Mouse (Mus musculus) MEL (cell line): ENCODE results near the gene Scnm1. TPM values are rescaled to one million over a fixed set of nuclear protein-coding genes. Genes with fewer than 3 reads are reported as not detected.

Source experiments
- DNase-seq: peaks from one replicate; pipeline ENCODE4 v3.0.0; 2011; ENCODE audit warnings: low read depth, low spot score
- H3K27ac ChIP-seq: 2 replicates; pipeline ENCODE4 v1.5.1; 2012; ENCODE audit warnings: low read depth, mild to moderate bottlenecking, control low read depth, low read length, moderate library complexity; ENCODE audit not compliant: control insufficient read depth
- H3K27me3 ChIP-seq, 2 experiments: fragments of 150-350 bp in 1 of 2; sonication (generic) in 1 of 2; 2 replicates each; pipeline ENCODE4 v1.6.1; 2012; ENCODE audit warnings: low read length in 2 of 2, mild to moderate bottlenecking in 2 of 2, improper control_type of control experiment in 1 of 2, moderate library complexity in 1 of 2; ENCODE audit not compliant: insufficient read depth in 2 of 2, control insufficient read depth in 1 of 2
- H3K36me3 ChIP-seq, 2 experiments: 2 replicates each; pipeline ENCODE4 v1.6.1; 2012 to 2014; ENCODE audit warnings: low read length in 2 of 2, improper control_type of control experiment in 1 of 2, inconsistent platforms in 1 of 2, mild to moderate bottlenecking in 1 of 2; ENCODE audit not compliant: insufficient read depth in 2 of 2, control insufficient read depth in 1 of 2
- H3K4me1 ChIP-seq, 2 experiments: fragments of 150-350 bp in 1 of 2; sonication (generic) in 1 of 2; 2 replicates each; pipeline ENCODE4 v1.6.1; 2012; ENCODE audit warnings: low read length in 2 of 2, improper control_type of control experiment in 1 of 2, mild to moderate bottlenecking in 1 of 2; ENCODE audit not compliant: insufficient read depth in 2 of 2, control insufficient read depth in 1 of 2
- H3K4me3 ChIP-seq, 2 experiments: fragments of 150-350 bp in 1 of 2; sonication (generic) in 1 of 2; 2 replicates each; pipeline ENCODE4 v1.5.1; 2012; ENCODE audit warnings: low read depth in 2 of 2, low read length in 2 of 2, mild to moderate bottlenecking in 2 of 2, moderate library complexity in 2 of 2, control low read depth in 1 of 2, improper control_type of control experiment in 1 of 2; ENCODE audit not compliant: control insufficient read depth in 1 of 2, insufficient read depth in 1 of 2
- H3K79me2 ChIP-seq: 2 replicates; pipeline ENCODE4 v1.6.1; 2012; ENCODE audit warnings: mild to moderate bottlenecking, low read length, moderate library complexity; ENCODE audit not compliant: control insufficient read depth, poor library complexity, insufficient read depth
- H3K9ac ChIP-seq: 2 replicates; pipeline ENCODE4 v1.6.1; 2012; ENCODE audit warnings: low read depth, mild to moderate bottlenecking, control low read depth, low read length, moderate library complexity; ENCODE audit not compliant: control insufficient read depth, poor library complexity, severe bottlenecking
- H3K9me3 ChIP-seq: fragments of 150-350 bp; sonication (generic); replicated peaks from 2 replicates; pipeline ENCODE4 v1.6.1; 2012; ENCODE audit warnings: mild to moderate bottlenecking, low read length, improper control_type of control experiment, moderate library complexity; ENCODE audit not compliant: insufficient read depth
- CHD1 ChIP-seq: IDR thresholded peaks from 2 replicates; pipeline ENCODE4 v1.6.1; 2012; ENCODE audit warnings: low read depth, mild to moderate bottlenecking, inconsistent platforms, low read length, improper control_type of control experiment
- CHD2 ChIP-seq: IDR thresholded peaks from 2 replicates; pipeline ENCODE4 v1.6.1; 2011; ENCODE audit warnings: low read length, improper control_type of control experiment
- CTCF ChIP-seq, 3 experiments: IDR thresholded peaks in 2 of 3; conservative IDR thresholded peaks in 1 of 3; 2 replicates each; pipeline ENCODE4 v1.5.1; 2011 to 2012; ENCODE audit warnings: low read length in 3 of 3, low read depth in 2 of 3, mild to moderate bottlenecking in 2 of 3, improper control_type of control experiment in 1 of 3, inconsistent platforms in 1 of 3, mixed read lengths in 1 of 3, moderate library complexity in 1 of 3; ENCODE audit not compliant: control insufficient read depth in 1 of 3, insufficient read depth in 1 of 3, poor library complexity in 1 of 3, severe bottlenecking in 1 of 3
- E2F4 ChIP-seq: IDR thresholded peaks from 2 replicates; pipeline ENCODE4 v1.6.1; 2011; ENCODE audit warnings: low read depth, low read length, improper control_type of control experiment, borderline replicate concordance
- ELF1 ChIP-seq: IDR thresholded peaks from 2 replicates; pipeline ENCODE4 v1.6.1; 2014; ENCODE audit warnings: low read depth, mild to moderate bottlenecking, inconsistent platforms, low read length, improper control_type of control experiment, moderate library complexity
- EP300 ChIP-seq, 2 experiments: IDR thresholded peaks; 2 replicates each; pipeline ENCODE4 v1.6.1; 2011; ENCODE audit warnings: improper control_type of control experiment in 2 of 2, low read length in 2 of 2, low read depth in 1 of 2, mild to moderate bottlenecking in 1 of 2
- ETS1 ChIP-seq: IDR thresholded peaks from 2 replicates; pipeline ENCODE4 v1.6.1; 2012; ENCODE audit warnings: low read depth, mild to moderate bottlenecking, inconsistent platforms, low read length, improper control_type of control experiment, moderate library complexity
- GATA1 ChIP-seq: IDR thresholded peaks from 2 replicates; pipeline ENCODE4 v1.6.1; 2011; ENCODE audit warnings: low read depth, low read length, improper control_type of control experiment
- HCFC1 ChIP-seq: IDR thresholded peaks from 2 replicates; pipeline ENCODE4 v1.6.1; 2012; ENCODE audit warnings: low read depth, mild to moderate bottlenecking, inconsistent platforms, low read length, improper control_type of control experiment, moderate library complexity
- JUND ChIP-seq: IDR thresholded peaks from 2 replicates; pipeline ENCODE4 v1.6.1; 2011; ENCODE audit warnings: low read depth, mild to moderate bottlenecking, improper control_type of control experiment, low read length
- KAT2A ChIP-seq: conservative IDR thresholded peaks from 2 replicates; pipeline ENCODE4 v1.6.1; 2012; ENCODE audit warnings: low read depth, low read length, improper control_type of control experiment, inconsistent platforms
- MAZ ChIP-seq: IDR thresholded peaks from 2 replicates; pipeline ENCODE4 v1.6.1; 2012; ENCODE audit warnings: low read depth, mild to moderate bottlenecking, inconsistent platforms, low read length, improper control_type of control experiment
- MXI1 ChIP-seq: IDR thresholded peaks from 2 replicates; pipeline ENCODE4 v1.6.1; 2011; ENCODE audit warnings: mild to moderate bottlenecking, low read depth, low read length, improper control_type of control experiment
- MYC ChIP-seq: IDR thresholded peaks from 2 replicates; pipeline ENCODE4 v1.6.1; 2011; ENCODE audit warnings: low read depth, mild to moderate bottlenecking, low read length, improper control_type of control experiment, moderate library complexity
- POLR2A ChIP-seq, 2 experiments: IDR thresholded peaks; 2 replicates each; pipeline ENCODE4 v1.6.1; 2011 to 2012; ENCODE audit warnings: low read length in 2 of 2, mild to moderate bottlenecking in 2 of 2, control low read depth in 1 of 2, improper control_type of control experiment in 1 of 2, low read depth in 1 of 2, moderate library complexity in 1 of 2; ENCODE audit not compliant: control insufficient read depth in 1 of 2, insufficient read depth in 1 of 2, poor library complexity in 1 of 2
- RAD21 ChIP-seq: IDR thresholded peaks from 2 replicates; pipeline ENCODE4 v1.6.1; 2011; ENCODE audit warnings: mild to moderate bottlenecking, low read depth, low read length, improper control_type of control experiment
- SIN3A ChIP-seq: IDR thresholded peaks from 2 replicates; pipeline ENCODE4 v1.6.1; 2012; ENCODE audit warnings: low read length, improper control_type of control experiment, inconsistent platforms
- SMC3 ChIP-seq: IDR thresholded peaks from 2 replicates; pipeline ENCODE4 v1.6.1; 2011; ENCODE audit warnings: low read depth, low read length, improper control_type of control experiment
- TAL1 ChIP-seq: IDR thresholded peaks from 2 replicates; pipeline ENCODE4 v1.6.1; 2012; ENCODE audit warnings: mild to moderate bottlenecking, inconsistent platforms, low read length, moderate library complexity, mixed read lengths
- TBP ChIP-seq: IDR thresholded peaks from 2 replicates; pipeline ENCODE4 v1.8.0; 2011; ENCODE audit warnings: low read depth, low read length, improper control_type of control experiment
- UBTF ChIP-seq: IDR thresholded peaks from 2 replicates; pipeline ENCODE4 v1.6.1; 2012; ENCODE audit warnings: low read depth, mild to moderate bottlenecking, inconsistent platforms, low read length, improper control_type of control experiment, moderate library complexity, borderline replicate concordance; ENCODE audit not compliant: insufficient read depth
- USF1 ChIP-seq: IDR thresholded peaks from 2 replicates; pipeline ENCODE4 v1.6.1; 2014; ENCODE audit warnings: low read depth, mild to moderate bottlenecking, inconsistent platforms, low read length, improper control_type of control experiment, moderate library complexity
- ZC3H11A ChIP-seq: IDR thresholded peaks from 2 replicates; pipeline ENCODE4 v1.6.1; 2012; ENCODE audit warnings: low read depth, mild to moderate bottlenecking, inconsistent platforms, low read length, improper control_type of control experiment
- ZKSCAN1 ChIP-seq: IDR thresholded peaks from 2 replicates; pipeline ENCODE4 v1.6.1; 2012; ENCODE audit warnings: low read depth, mild to moderate bottlenecking, inconsistent platforms, low read length, improper control_type of control experiment, moderate library complexity
- ZMIZ1 ChIP-seq: IDR thresholded peaks from 2 replicates; pipeline ENCODE4 v1.6.1; 2012; ENCODE audit warnings: low read depth, mild to moderate bottlenecking, inconsistent platforms, low read length, improper control_type of control experiment, moderate library complexity
- ZNF384 ChIP-seq: IDR thresholded peaks from 2 replicates; pipeline ENCODE4 v1.6.1; 2012; ENCODE audit warnings: low read depth, mild to moderate bottlenecking, inconsistent platforms, low read length, improper control_type of control experiment
- polyA plus RNA-seq, 2 experiments: library from polyadenylated mRNA; stranded (reverse) in 1 of 2; unstranded in 1 of 2; fragments of >175 nt in 1 of 2; fragments of >200 nt in 1 of 2; gene quantifications; 2 replicates each; pipeline versions ENCODE4 v1.2.1 to v1.2.4; 2012; ENCODE audit warnings: low replicate concordance in 2 of 2, low read depth in 1 of 2; ENCODE audit not compliant: insufficient read length in 2 of 2, insufficient read depth in 1 of 2, missing spikeins in 1 of 2
- total RNA-seq: library from RNA; depleted of rRNA; stranded (reverse); fragments of 300-350 nt; gene quantifications from 2 replicates; pipeline ENCODE4 v1.2.3, GENCODE M21; 2012

Scnm1 gene
- total and polyA plus RNA-seq, 3 experiments, result 93.1 to 104 TPM; not detected in 1

DNA sequence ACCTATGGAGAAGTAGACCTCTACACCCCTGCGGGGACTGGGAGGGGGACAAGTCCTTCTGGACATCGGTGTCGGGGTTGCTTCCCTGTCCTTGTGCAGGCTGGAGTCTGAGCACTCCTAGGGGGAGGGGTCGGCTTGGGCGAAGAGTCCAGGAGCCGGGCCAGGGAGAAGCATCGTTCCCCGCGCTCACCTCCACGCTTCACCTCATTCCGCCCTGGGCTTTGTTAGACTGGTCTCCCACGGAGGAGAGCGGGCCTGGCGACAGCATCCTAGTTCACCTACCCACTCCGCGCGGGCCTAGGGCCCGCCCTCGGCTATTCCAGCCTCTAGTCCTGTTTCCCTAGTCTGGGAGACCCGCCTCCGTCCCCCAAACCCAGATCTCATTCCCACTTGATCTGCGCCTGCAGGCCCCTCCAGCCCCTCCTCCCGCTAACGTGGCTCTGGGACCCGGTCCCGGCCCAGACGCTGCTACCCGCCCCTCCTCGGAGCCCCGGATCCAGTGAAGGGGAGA lies 27.3 kb upstream of the Scnm1 start:
- Histone ChIP-seq H3K79me2 (no peaks in the 10 kb centered on the region), H3K4me3 (peak overlapping the region; percentile 70 to 96), H3K9ac (peak overlapping the region; percentile 68; the same call in 1 of the 2 replicates), H3K4me1 (peaks cover 7 to 26% of the 10 kb centered on the region in 2 experiments), H3K27me3 (no peaks in the 10 kb centered on the region; a peak in 1 of 4 replicates), H3K36me3 (peaks cover 0 to 12% of the 10 kb centered on the region in 2 experiments; a peak in 2 of 4 replicates), H3K27ac (no peak overlapping the region), H3K9me3 (no peaks in the 10 kb centered on the region)
- DNase-seq, result no peak
- TF ChIP-seq ZC3H11A (no peak), ETS1 (no peak), POLR2A (IDR thresholded peaks at IDR 0.05; ENCODE audit: control insufficient read depth in 1 of 2, insufficient read depth in 1 of 2, low read depth in 1 of 2, low read length in 2 of 2, poor library complexity in 1 of 2) (no peak), EP300 (IDR thresholded peaks at IDR 0.05; ENCODE audit: low read depth in 1 of 2, low read length in 2 of 2) (no peak), UBTF (no peak), USF1 (no peak), TBP (no peak), SMC3 (no peak), TAL1 (no peak), KAT2A (no peak), CHD1 (no peak), ZKSCAN1 (no peak), JUND (no peak)

DNA sequence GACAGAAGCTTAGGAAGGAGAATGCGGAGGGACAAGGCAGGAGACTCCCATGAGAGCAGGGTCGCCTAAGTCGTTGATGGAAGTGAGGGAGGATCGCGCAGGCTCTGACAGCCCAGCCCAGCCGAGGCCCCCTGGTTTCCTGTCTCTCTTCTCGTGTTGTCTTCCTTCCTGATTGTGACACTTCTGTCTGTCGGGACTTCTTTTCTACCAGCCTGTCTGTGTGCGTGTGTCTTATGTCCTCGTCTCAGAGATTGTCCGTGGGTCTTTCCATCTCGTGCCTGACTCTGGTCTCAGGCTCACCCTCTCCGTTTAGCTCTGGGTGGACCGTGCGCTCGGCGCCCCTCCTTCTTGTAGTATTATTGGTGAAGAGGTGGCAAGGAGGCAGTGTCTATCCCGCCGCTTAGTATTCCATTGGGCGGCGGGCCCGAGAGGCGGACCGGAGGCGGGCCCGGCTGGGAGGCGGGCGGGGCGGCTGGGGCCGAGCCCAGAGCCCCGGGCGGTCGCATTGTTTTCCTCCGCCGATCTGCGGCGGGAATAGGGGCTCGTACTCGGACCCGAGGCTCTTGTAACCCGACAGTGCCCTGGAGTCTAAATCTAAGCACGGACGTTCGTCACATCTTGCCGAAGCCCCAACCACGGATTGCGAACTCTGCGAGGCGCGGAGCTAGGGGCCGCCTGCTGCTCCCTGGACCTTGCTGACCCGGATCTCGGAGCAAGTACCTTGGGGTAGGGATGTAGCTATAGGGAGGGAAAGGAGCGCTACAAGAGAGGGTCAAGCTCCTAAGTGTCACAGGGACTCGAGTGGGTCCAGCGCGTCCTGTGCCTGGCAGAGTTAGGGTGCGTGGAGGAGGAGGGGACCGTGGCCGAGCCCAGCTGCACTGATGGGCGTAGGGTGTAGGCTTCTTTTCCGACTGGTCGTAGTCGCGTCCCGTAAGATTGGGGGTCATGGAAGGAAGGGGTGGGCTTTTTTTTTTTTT lies 26.5 kb upstream of the Scnm1 start, which contains the start of gene Sema6c:
Sema6c (plus strand) TSS at position 471 of the 977 bp plus-strand sequence.
- H3K27ac ChIP-seq, result no peak within 1 kb of the TSS
- peak within 1 kb of the TSS; percentile 70 to 96 for H3K4me3 ChIP-seq
- H3K27me3 ChIP-seq, result no peaks in the 10 kb centered on the region; a peak in 1 of 4 replicates
- peak within 1 kb of the TSS; percentile 68 for H3K9ac ChIP-seq
- H3K79me2 ChIP-seq, result no peaks in the 10 kb centered on the region
- no peaks in the 10 kb centered on the region for H3K9me3 ChIP-seq
- peaks cover 6 to 24% of the 10 kb centered on the region in 2 experiments for H3K4me1 ChIP-seq
- H3K36me3 ChIP-seq, result peaks cover 0 to 12% of the 10 kb centered on the region in 2 experiments; a peak in 2 of 4 replicates
- peak; percentile 99 for DNase-seq
- TF ChIP-seq ZMIZ1, result peak; percentile 14; the same call in 1 of the 2 replicates
- TF ChIP-seq SIN3A, result peak; percentile 92
- no peak for TF ChIP-seq MYC
- TF ChIP-seq ELF1, result peak; percentile 39; the same call in 1 of the 2 replicates
- 0 out of 2 replicates have a peak, but pooled peaks have one; percentile 11 for TF ChIP-seq SMC3
- TF ChIP-seq HCFC1, result peak; percentile 72
- peak; percentile 89 for TF ChIP-seq MXI1
- TF ChIP-seq CHD2, result no peak
- peak; percentile 68 for TF ChIP-seq MAZ
- TF ChIP-seq ZNF384, result peak; percentile 43; the same call in 1 of the 2 replicates
- TF ChIP-seq CTCF (IDR thresholded peaks at IDR 0.05 in 2 of 3, conservative IDR thresholded peaks at IDR 0.05 in 1 of 3; ENCODE audit: control insufficient read depth in 1 of 3, insufficient read depth in 1 of 3, low read depth in 2 of 3, low read length in 3 of 3, poor library complexity in 1 of 3, severe bottlenecking in 1 of 3), result 0 out of 6 replicates have a peak, but pooled peaks of 1 of the 3 experiments have one; percentile 0
- TF ChIP-seq JUND, result no peak
- TF ChIP-seq RAD21, result no peak; the same call in 1 of the 2 replicates
- TF ChIP-seq POLR2A (IDR thresholded peaks at IDR 0.05; ENCODE audit: control insufficient read depth in 1 of 2, insufficient read depth in 1 of 2, low read depth in 1 of 2, low read length in 2 of 2, poor library complexity in 1 of 2), result peak in 1 of 2 experiments; percentile 76; a peak in 2 of 4 replicates
- peak; percentile 52; the same call in 1 of the 2 replicates for TF ChIP-seq ETS1
- peak; percentile 30; the same call in 1 of the 2 replicates for TF ChIP-seq TBP
- no peak; the same call in 1 of the 2 replicates for TF ChIP-seq E2F4
- TF ChIP-seq UBTF, result peak; percentile 60; the same call in 1 of the 2 replicates
- no peak for TF ChIP-seq ZC3H11A
- 0 out of 2 replicates have a peak, but pooled peaks have one; percentile 1 for TF ChIP-seq GATA1
